Mouse (Mus musculus) olfactory bulb, adult 2 months (tissue): ENCODE measurements around the gene March11.

ENCODE experiments used
- CTCF ChIP-seq: fragments of 200-500 bp; IDR thresholded peaks from 2 replicates; pipeline ENCODE4 v1.5.1; 2012; ENCODE audit warnings: low read depth, mild to moderate bottlenecking, low read length, moderate library complexity; ENCODE audit not compliant: insufficient read depth
- POLR2A ChIP-seq: fragments of 200-500 bp; IDR thresholded peaks from 2 replicates; pipeline ENCODE4 v1.6.1; 2012; ENCODE audit warnings: mild to moderate bottlenecking, low read depth, low read length, moderate library complexity; ENCODE audit not compliant: insufficient read depth

DNA sequence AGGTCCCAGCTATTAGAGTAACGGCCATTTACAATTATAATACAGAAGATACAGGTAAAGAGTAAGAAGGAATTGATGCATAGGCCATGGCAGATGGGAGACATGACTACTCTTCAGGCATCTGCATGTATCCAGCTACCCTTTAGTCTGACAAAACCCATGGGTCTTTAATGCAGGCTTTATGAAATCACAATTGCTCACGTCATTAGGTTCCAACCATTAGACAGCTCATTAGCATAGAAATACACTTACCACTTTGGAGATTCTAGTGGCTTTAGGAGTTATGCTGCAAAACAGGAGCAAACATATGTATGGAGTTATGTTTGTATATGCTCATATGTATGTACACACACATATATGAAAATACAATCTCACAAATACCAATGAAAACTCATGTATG, 16.0 kb upstream of the March11 start:
- TF ChIP-seq CTCF (no peak), POLR2A (no peak)
